Mouse (Mus musculus) skeletal muscle tissue, postnatal 0 days (tissue): ENCODE results near the gene Ppp1r8. TPM values are rescaled to one million over a fixed set of nuclear protein-coding genes. Genes with fewer than 3 reads are reported as not detected.

Source experiments
- polyA plus RNA-seq: library from polyadenylated mRNA; unstranded; fragments of >200 nt; fragmentation: Nextera tagmentation; extraction: Ambion mirVana; gene quantifications from 2 replicates; pipeline ENCODE4 v1.2.1, GENCODE M21; 2015

Ppp1r8 gene
- 14.5 and 16.5 TPM in 2 replicates for polyA plus RNA-seq

DNA sequence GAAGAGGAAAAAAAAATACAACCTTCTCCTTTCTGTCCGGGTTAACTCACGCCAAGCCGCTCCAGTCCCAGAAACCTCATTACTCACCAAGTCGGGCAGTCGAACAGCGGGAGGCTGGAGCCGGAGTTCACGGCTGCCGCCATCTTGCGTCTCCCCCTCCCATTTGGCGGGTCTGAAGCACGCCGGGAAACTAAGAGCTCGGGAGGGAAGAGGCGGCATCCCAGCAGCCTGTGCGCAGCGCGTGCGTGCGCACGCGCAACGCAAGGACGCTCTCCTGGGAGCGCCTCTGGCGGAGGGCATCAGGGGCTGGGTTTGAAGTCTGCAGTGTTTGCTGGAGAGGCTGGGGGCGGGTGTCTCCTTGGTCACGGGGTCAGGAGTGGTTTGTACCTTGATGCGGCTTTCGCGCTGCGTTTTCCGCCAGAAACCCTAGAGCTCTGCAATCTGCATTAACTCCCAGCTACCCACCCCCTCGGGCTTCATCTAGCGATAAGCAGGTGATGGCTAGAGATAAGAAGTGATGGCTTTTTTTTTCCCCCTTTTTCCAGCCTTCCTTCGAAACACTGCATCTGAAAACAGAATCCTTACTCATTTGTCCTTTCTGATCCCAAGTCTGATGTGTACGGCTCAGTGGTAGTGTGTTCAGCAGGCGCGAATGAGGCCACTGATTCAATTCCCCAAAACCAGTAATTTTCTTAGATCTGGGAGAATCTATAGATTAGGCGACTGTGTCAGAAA, at the start of gene Ppp1r8:
Gene Ppp1r8 (minus strand): TSS at position 200 of the 735 bp plus-strand sequence.

DNA sequence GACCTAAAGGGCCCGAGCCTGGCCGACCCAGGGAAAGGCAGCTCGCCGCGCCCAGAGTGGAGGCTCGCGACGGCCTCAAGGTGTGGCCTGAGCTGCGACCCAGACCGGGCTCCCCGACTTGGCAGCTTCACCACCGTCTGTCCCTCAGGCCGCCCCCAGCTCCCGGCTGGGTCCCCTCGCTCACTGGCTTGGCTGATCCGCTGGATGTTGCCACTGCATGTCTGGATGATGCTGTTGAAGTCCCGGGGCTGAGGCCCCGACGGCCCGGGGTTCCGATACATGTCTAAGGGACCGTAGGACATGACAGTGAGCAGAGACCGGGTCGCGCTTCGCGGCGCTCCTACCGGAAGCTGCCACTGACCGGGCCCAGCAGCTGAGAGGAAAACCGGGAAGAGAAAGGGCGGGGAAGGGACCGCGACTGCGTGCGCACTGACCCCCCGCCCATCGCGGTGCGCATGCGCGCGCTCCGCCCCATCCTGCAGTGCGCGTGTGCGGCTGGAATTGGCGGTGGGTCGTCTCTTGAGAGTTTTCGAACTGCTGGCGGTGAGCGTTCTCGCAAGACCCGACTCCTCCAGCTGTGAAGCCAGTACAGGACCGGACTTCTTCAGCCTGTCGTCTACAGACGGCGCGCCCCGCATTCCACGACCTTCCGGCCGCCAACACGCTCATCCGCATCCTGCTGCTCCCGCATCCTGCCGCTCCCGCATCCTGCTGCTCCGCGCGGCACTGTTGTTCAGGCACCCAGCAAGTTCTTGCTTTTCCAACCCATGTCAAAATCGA, 41.3 kb upstream of the Ppp1r8 start, which contains the start of gene Stx12:
Gene Stx12 (minus strand): TSS at position 446 of the 780 bp plus-strand sequence.

DNA sequence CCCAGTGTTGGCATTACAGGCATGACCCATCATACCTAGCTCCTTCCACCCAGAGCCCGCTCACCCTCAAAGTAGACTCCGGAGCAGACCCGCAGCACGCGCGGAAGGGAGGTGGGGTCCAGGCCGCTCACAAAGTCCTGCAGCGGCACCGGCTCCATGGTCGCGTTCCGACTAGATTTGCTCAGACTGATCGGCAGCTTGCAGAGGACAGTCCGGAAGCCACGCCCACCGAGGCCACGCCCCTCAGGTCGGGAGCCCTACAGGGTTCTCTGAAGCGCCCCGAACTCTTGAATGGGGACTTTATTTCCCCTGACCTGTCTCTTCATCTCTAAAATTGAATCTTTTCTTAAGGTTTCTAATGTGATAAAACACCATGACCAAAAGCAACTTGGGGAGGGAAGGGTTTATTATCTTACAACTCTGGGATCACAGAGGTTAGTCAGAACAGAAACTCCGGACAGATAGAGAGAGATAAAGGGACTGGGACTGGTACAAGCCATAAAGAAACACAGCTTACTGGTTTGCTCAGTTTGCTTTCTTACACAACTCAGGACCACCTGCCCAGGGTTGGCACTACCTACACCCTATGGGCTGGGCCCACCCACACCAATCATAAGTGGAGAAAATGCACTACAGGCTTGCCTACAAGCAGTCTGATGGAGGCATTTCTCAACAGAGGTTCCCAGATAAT, 46.6 kb downstream of the Ppp1r8 start, which contains the start of gene Themis2:
Gene Themis2 (minus strand): TSS at position 192 of the 691 bp plus-strand sequence.

Other genes with a start within 250 kb of the Ppp1r8 start
- gene Eya3, start 204.2 kb downstream of the Ppp1r8 start, polyA plus RNA-seq: 10.9 and 11.1 TPM in 2 replicates
- gene Xkr8, start 110.6 kb downstream of the Ppp1r8 start, polyA plus RNA-seq: 2.4 and 3.6 TPM in 2 replicates
- 0.76 and 1.4 TPM in 2 replicates for gene Smpdl3b, start 85.9 kb downstream of the Ppp1r8 start, polyA plus RNA-seq
- 28.8 and 33.2 TPM in 2 replicates for gene Rpa2, start 74.8 kb downstream of the Ppp1r8 start, polyA plus RNA-seq
- 1.9 and 3.2 TPM in 2 replicates for gene Themis2, start 46.8 kb downstream of the Ppp1r8 start, polyA plus RNA-seq
- gene Stx12, start 41.3 kb upstream of the Ppp1r8 start, polyA plus RNA-seq: 31.7 and 39.9 TPM in 2 replicates
- 31.3 and 32.7 TPM in 2 replicates for gene Fam76a, start 79.4 kb upstream of the Ppp1r8 start, polyA plus RNA-seq
- gene Fgr, start 130.9 kb upstream of the Ppp1r8 start, polyA plus RNA-seq: 0.21 and 0.37 TPM in 2 replicates
- gene Ahdc1, start 168.1 kb upstream of the Ppp1r8 start, polyA plus RNA-seq: 8.2 and 9.6 TPM in 2 replicates